Mouse (Mus musculus): ENCODE measurements at regions not wholly inside any gene's neighbourhood (a gene's known extent, or its start where the extent isn't known, plus 50 kb on each side); places are given as distances from the start of the nearest gene placed in this dataset.

DNA sequence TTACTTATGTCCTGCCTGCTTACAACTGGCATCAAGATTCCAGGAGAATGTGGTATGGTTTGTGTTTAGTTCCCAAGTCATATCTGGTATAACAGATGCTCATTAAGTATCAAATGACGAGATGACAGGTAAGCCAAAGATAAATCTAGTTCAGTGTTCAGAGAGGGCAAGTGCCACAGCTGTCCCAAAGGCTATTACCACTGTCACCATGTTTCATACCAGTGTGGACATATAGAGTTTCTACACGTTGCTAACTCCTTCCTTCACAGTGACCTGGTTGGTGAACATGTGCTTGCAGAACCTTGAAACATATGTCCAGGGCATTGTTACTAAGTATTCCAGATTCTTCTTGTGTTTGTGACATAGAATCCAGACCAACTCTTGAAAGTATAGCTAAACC, 438.1 kb upstream of the Gm9747 start:
- WGBS = 84% methylated on average over 2 of the region's 2 CpGs
- DNase-seq (ENCODE audit: low spot score) = no peak
- H3K4me2 ChIP-seq (ENCODE audit: low read depth) = no peak overlapping the region
- H3K27me3 ChIP-seq (ENCODE audit: control insufficient read depth, insufficient read depth, low read length) = no peaks in the 10 kb centered on the region
- no peak for ATAC-seq (ENCODE audit: insufficient read depth, low FRiP score, low TSS enrichment)
- no peaks in the 10 kb centered on the region for H3K36me3 ChIP-seq (ENCODE audit: control insufficient read depth, insufficient read depth, low read length)
- H3K27ac ChIP-seq (ENCODE audit: low read depth, low read length) = no peak overlapping the region
- H3K9me3 ChIP-seq (ENCODE audit: control insufficient read depth, low read length) = no peaks in the 10 kb centered on the region
- H3K4me1 ChIP-seq (ENCODE audit: control insufficient read depth, insufficient read depth, low read length) = no peaks in the 10 kb centered on the region
- no peak overlapping the region for H3K9ac ChIP-seq (ENCODE audit: low read length)
- H3K4me3 ChIP-seq (ENCODE audit: low read depth, low read length) = no peak overlapping the region

DNA sequence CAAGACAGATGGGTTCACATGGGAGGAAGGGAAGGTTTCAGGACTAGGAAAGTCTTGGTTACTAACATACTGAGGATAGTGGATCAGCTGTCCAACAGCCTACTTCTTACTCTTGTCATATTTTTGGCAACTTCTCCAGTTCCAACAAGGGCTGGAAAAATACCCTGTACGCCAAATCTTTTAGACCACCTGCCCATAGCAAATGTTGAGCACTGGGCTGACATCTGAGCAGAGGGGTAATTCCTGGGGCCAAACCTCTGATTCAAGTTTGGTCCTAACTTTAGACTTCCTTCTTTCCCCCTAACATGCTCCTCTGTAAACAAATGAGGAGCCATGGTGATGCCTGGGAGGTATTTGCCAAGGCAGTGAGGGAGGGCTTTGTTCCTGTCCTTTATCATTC, 437.5 kb upstream of the Gm9747 start:
- Histone ChIP-seq H3K27me3 (ENCODE audit: control insufficient read depth, insufficient read depth, low read length) (no peaks in the 10 kb centered on the region), H3K9ac (ENCODE audit: low read length) (no peak overlapping the region), H3K4me1 (ENCODE audit: control insufficient read depth, insufficient read depth, low read length) (no peaks in the 10 kb centered on the region), H3K9me3 (ENCODE audit: control insufficient read depth, low read length) (no peaks in the 10 kb centered on the region), H3K36me3 (ENCODE audit: control insufficient read depth, insufficient read depth, low read length) (no peaks in the 10 kb centered on the region), H3K4me2 (ENCODE audit: low read depth) (no peak overlapping the region), H3K27ac (ENCODE audit: low read depth, low read length) (no peak overlapping the region), H3K4me3 (ENCODE audit: low read depth, low read length) (no peak overlapping the region)
- ATAC-seq (ENCODE audit: insufficient read depth, low FRiP score, low TSS enrichment) (no peak), DNase-seq (ENCODE audit: low spot score) (no peak)
- 87% methylated on average over 1 of the region's 1 CpGs for WGBS

DNA sequence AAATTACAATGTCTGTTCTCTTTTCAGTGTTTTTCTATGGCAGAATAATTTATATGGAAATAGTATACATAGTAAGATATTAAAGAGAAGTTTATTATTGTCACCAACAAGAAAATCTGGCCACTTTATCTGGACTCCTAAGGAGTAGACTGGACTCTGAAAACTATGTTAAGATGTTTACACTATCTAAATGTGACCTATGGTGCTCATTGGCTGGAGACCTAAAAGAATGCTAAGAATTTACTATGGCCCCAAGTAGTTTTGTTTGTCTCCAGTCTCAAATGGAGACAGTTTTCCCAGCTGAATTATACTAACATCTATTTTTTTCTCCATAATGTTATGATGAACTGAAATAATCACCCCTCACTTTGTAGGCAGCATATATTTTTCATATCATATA, 421.3 kb upstream of the Gm9747 start:
- Histone ChIP-seq H3K27me3 (ENCODE audit: control insufficient read depth, insufficient read depth, low read length) (no peaks in the 10 kb centered on the region), H3K9me3 (ENCODE audit: control insufficient read depth, low read length) (no peaks in the 10 kb centered on the region), H3K9ac (ENCODE audit: low read length) (no peak overlapping the region), H3K36me3 (ENCODE audit: control insufficient read depth, insufficient read depth, low read length) (no peaks in the 10 kb centered on the region), H3K27ac (ENCODE audit: low read depth, low read length) (no peak overlapping the region), H3K4me3 (ENCODE audit: low read depth, low read length) (no peak overlapping the region), H3K4me1 (ENCODE audit: control insufficient read depth, insufficient read depth, low read length) (no peaks in the 10 kb centered on the region), H3K4me2 (ENCODE audit: low read depth) (no peak overlapping the region)
- DNase-seq (ENCODE audit: low spot score) = no peak
- no peak for ATAC-seq (ENCODE audit: insufficient read depth, low FRiP score, low TSS enrichment)

DNA sequence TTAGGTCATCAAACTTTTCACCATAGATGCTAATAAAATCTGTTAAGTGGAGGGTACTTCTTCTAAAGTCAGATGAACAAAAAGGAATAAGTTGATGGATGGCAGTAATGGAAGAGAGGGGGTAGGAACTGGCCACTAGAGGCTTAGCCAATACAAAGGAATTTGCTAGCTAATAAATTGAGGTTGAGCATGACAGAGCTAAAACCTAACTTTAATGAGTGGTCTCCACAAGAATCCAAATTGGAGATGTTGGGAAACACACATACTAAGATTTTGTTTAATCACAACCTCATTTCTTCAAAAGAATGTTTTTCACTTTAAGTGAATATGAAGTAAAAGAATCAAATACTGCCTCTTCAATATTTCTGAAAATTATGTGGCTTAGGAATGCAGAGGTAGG, 414.0 kb upstream of the Gm9747 start:
- H3K9ac ChIP-seq (ENCODE audit: low read length) = no peak overlapping the region
- H3K27me3 ChIP-seq (ENCODE audit: control insufficient read depth, insufficient read depth, low read length) = no peaks in the 10 kb centered on the region
- H3K4me1 ChIP-seq (ENCODE audit: control insufficient read depth, insufficient read depth, low read length) = no peaks in the 10 kb centered on the region
- ATAC-seq (ENCODE audit: insufficient read depth, low FRiP score, low TSS enrichment) = no peak
- H3K36me3 ChIP-seq (ENCODE audit: control insufficient read depth, insufficient read depth, low read length) = no peaks in the 10 kb centered on the region
- H3K4me2 ChIP-seq (ENCODE audit: low read depth) = no peak overlapping the region
- H3K4me3 ChIP-seq (ENCODE audit: low read depth, low read length) = no peak overlapping the region
- no peak for DNase-seq (ENCODE audit: low spot score)
- H3K27ac ChIP-seq (ENCODE audit: low read depth, low read length) = no peak overlapping the region
- no peaks in the 10 kb centered on the region for H3K9me3 ChIP-seq (ENCODE audit: control insufficient read depth, low read length)

DNA sequence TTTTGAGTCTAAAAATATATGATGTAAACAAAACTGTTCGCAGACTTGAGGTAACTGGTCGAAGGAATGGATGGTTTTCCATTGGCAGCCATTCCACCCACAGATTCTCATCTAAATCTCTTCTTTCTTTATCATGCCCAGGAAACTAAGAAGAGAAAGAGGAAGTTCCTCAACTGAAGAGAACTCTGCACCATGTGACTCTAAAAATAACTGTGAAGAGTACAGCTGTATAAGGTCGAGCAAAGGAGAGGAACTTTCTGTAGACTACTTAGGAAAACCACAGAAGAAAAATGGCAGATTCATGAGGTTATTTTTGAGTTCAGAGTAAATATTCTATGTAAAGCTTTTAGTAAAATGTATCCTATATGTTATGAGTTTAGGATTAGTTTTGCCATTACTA, 390.9 kb upstream of the Gm9747 start:
- H3K4me3 ChIP-seq (ENCODE audit: low read depth, low read length) = no peak overlapping the region
- DNase-seq (ENCODE audit: low spot score) (no peak), ATAC-seq (ENCODE audit: insufficient read depth, low FRiP score, low TSS enrichment) (no peak)
- no peaks in the 10 kb centered on the region for H3K27me3 ChIP-seq (ENCODE audit: control insufficient read depth, insufficient read depth, low read length)
- H3K9ac ChIP-seq (ENCODE audit: low read length) = no peak overlapping the region
- H3K9me3 ChIP-seq (ENCODE audit: control insufficient read depth, low read length) = no peaks in the 10 kb centered on the region
- no peak overlapping the region for H3K4me2 ChIP-seq (ENCODE audit: low read depth)
- no peaks in the 10 kb centered on the region for H3K4me1 ChIP-seq (ENCODE audit: control insufficient read depth, insufficient read depth, low read length)
- H3K27ac ChIP-seq (ENCODE audit: low read depth, low read length) = no peak overlapping the region
- H3K36me3 ChIP-seq (ENCODE audit: control insufficient read depth, insufficient read depth, low read length) = no peaks in the 10 kb centered on the region
- WGBS = 93% methylated on average over 3 of the region's 3 CpGs

DNA sequence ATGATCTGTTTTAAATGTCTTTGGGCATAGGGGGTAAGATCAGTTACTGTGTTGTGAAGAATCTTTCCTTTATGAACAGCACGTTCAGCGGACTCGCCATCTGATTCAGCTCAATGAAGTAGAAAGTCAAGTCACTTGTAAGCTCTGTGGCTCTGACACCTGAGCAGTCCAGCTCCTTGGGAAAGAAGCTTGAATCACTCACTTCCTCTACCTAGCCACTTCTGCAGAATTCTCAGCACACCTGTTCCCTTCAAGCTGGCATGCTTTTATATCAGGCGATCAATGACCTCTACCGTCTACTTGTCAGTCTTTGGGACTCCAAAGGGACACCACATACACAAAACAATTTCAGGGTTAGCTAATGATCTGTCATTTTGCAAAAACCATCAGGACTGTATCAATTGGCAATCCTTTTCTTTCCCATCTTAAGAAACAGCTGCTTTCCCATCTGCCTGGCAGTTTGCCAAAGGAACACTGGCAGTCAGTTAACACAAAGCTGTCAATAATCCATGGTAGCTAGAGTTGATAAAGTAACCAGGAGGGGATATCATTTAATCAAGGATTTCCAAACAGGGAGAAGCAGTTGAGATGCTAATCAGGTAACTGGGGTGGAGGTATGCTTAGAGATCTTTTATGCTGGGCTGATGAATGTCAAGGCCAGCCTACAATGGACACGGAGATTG, 382.3 kb upstream of the Gm9747 start:
- Histone ChIP-seq H3K9ac (ENCODE audit: low read length) (no peak overlapping the region), H3K9me3 (ENCODE audit: control insufficient read depth, low read length) (no peaks in the 10 kb centered on the region), H3K27ac (ENCODE audit: low read depth, low read length) (no peak overlapping the region), H3K4me3 (ENCODE audit: low read depth, low read length) (no peak overlapping the region), H3K4me1 (ENCODE audit: control insufficient read depth, insufficient read depth, low read length) (no peaks in the 10 kb centered on the region), H3K4me2 (ENCODE audit: low read depth) (no peak overlapping the region), H3K27me3 (ENCODE audit: control insufficient read depth, insufficient read depth, low read length) (no peaks in the 10 kb centered on the region), H3K36me3 (ENCODE audit: control insufficient read depth, insufficient read depth, low read length) (no peaks in the 10 kb centered on the region)
- 82% methylated on average over 6 of the region's 6 CpGs for WGBS
- ATAC-seq (ENCODE audit: insufficient read depth, low FRiP score, low TSS enrichment) (no peak), DNase-seq (ENCODE audit: low spot score) (no peak)

DNA sequence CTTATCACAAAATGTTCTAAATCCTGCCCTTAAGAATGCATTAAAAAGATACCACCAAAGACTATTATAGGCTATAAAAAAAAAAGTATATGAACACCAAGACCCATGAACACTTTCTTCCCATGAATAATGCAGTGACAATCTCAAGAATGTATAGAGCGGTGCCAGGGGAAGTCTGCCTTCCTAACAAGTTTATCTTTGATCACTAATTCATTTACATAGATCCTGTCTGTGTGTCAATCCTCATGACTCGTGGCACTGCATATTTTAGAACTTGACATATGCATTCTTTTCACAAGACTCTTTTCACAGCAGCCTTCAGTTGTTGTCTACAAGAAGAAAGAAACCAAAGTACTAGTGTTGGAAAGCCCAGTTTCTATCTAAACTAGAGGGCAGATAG, 373.4 kb upstream of the Gm9747 start:
- no peak for DNase-seq (ENCODE audit: low spot score)

DNA sequence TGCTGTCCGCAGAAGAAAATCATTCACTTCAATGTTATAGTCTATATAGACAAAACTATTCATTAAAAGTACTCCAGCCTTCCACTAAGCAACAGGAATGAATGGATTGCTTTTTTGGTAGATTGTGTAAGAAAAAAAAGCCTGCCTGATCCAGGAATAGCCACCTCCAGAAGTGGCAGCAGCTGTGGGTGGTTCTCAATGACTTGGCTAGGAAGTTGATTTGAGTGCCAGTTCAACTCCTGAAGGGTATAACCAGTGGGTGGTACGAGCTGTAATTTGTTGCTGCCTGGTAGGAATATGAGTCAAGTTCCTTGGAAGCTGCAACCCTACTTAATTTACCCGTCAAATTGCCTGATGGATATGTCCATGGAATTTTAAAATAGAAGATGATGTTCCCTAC, 368.3 kb upstream of the Gm9747 start:
- WGBS = 92% methylated on average over 3 of the region's 3 CpGs
- no peaks in the 10 kb centered on the region for H3K27me3 ChIP-seq (ENCODE audit: control insufficient read depth, insufficient read depth, low read length)
- no peak overlapping the region for H3K4me2 ChIP-seq (ENCODE audit: low read depth)
- H3K27ac ChIP-seq (ENCODE audit: low read depth, low read length) = no peak overlapping the region
- no peak overlapping the region for H3K9ac ChIP-seq (ENCODE audit: low read length)
- H3K36me3 ChIP-seq (ENCODE audit: control insufficient read depth, insufficient read depth, low read length) = no peaks in the 10 kb centered on the region
- ATAC-seq (ENCODE audit: insufficient read depth, low FRiP score, low TSS enrichment) (no peak), DNase-seq (ENCODE audit: low spot score) (no peak)
- H3K4me1 ChIP-seq (ENCODE audit: control insufficient read depth, insufficient read depth, low read length) = no peaks in the 10 kb centered on the region
- no peaks in the 10 kb centered on the region for H3K9me3 ChIP-seq (ENCODE audit: control insufficient read depth, low read length)
- H3K4me3 ChIP-seq (ENCODE audit: low read depth, low read length) = no peak overlapping the region

More for the DNA sequence above, 373.4 kb upstream of the Gm9747 start:
- no peak overlapping the region for H3K4me2 ChIP-seq (ENCODE audit: low read depth)
- no peaks in the 10 kb centered on the region for H3K4me1 ChIP-seq (ENCODE audit: control insufficient read depth, insufficient read depth, low read length)
- no peak overlapping the region for H3K4me3 ChIP-seq (ENCODE audit: low read depth, low read length)
- no peak overlapping the region for H3K9ac ChIP-seq (ENCODE audit: low read length)
- no peaks in the 10 kb centered on the region for H3K36me3 ChIP-seq (ENCODE audit: control insufficient read depth, insufficient read depth, low read length)
- H3K27ac ChIP-seq (ENCODE audit: low read depth, low read length) = no peak overlapping the region
- 73% methylated on average over 2 of the region's 2 CpGs for WGBS
- no peaks in the 10 kb centered on the region for H3K9me3 ChIP-seq (ENCODE audit: control insufficient read depth, low read length)
- no peak for ATAC-seq (ENCODE audit: insufficient read depth, low FRiP score, low TSS enrichment)
- no peaks in the 10 kb centered on the region for H3K27me3 ChIP-seq (ENCODE audit: control insufficient read depth, insufficient read depth, low read length)

DNA sequence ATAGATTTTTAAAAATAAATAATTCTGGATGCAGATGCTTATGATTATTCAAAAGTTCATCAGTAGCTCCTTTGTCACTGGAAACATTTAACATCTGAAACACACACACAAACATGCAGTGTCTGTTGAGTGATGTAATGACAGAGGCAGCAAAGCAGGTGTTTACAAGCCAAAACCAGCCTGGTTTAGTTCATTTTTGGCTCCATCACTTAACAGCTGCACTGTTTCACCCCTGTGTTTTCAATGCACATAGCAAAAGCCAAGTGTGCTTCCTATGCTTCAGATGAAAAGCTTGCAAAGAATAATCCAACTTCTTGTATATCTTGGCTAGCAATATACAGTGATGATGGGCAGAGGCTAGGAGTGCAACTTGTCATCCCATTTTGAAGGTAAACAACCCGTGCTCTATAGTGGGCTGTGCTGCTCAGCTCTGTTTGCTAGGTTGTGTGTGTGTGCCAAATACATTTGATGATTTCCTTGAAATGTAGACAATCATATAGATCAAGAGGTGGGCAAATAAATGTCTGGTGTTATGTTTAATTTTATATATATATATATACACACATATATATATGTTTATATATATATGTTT, 345.9 kb upstream of the Gm9747 start:
- DNase-seq (ENCODE audit: low spot score) = no peak
- H3K9ac ChIP-seq (ENCODE audit: low read length) = no peak overlapping the region
- no peaks in the 10 kb centered on the region for H3K9me3 ChIP-seq (ENCODE audit: control insufficient read depth, low read length)
- H3K4me1 ChIP-seq (ENCODE audit: control insufficient read depth, insufficient read depth, low read length) = no peaks in the 10 kb centered on the region
- no peaks in the 10 kb centered on the region for H3K36me3 ChIP-seq (ENCODE audit: control insufficient read depth, insufficient read depth, low read length)
- 81% methylated on average over 1 of the region's 1 CpGs for WGBS
- no peaks in the 10 kb centered on the region for H3K27me3 ChIP-seq (ENCODE audit: control insufficient read depth, insufficient read depth, low read length)
- no peak overlapping the region for H3K27ac ChIP-seq (ENCODE audit: low read depth, low read length)
- H3K4me2 ChIP-seq (ENCODE audit: low read depth) = no peak overlapping the region
- ATAC-seq (ENCODE audit: insufficient read depth, low FRiP score, low TSS enrichment) = no peak
- H3K4me3 ChIP-seq (ENCODE audit: low read depth, low read length) = no peak overlapping the region

Data from neural tube, embryonic 11.5 days (tissue).